23 mouse cellular contexts compared by ENCODE assay signal in the genomic region with DNA sequence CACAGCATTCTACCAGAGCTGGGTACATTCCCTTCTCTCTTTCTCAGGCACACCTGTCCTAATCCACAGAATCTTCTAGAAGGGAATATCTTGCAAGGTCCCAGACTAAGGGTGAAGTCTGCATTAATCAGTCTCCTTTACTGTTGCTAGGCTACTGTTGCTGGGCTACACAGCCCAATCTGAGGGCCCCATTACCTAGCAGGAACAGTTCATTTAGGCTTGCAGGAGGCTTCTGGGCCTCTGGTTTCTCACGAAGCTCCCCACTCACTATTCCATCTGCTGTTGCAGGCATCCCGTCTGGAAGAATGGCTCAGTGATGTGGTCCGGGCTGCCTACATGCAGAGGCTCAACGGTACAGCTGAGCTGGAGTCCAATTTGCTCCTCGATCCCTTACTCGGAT. TPM values are rescaled to one million over a fixed set of nuclear protein-coding genes. Genes with fewer than 3 reads are reported as not detected.
DNase-seq lines count a peak whose midpoint lies in the region; ATAC-seq and TF ChIP-seq lines count a peak whose summit lies in the region.
"Had no signal": no experiment of that assay in that cellular context is flagged by ENCODE, and none has a peak within 500 bp of the region (broad histone marks: within the 10 kb centered on the region; RNA-seq: fewer than 3 reads in every experiment).

No protein-coding gene starts in this region.

- H3K36me3 ChIP-seq in hindbrain, embryonic 11.5 days (ENCODE audit: control insufficient read depth, insufficient read depth, low read length): no peaks in the 10 kb centered on the region
- H3K36me3 ChIP-seq in midbrain, embryonic 15.5 days (replicated peaks): no peaks in the 10 kb centered on the region
- H3K36me3 ChIP-seq: embryonic facial prominence, embryonic 12.5 days; G1E had no signal

- ATAC-seq in hindbrain, embryonic 11.5 days (ENCODE audit: low FRiP score): no peak
- ATAC-seq in midbrain, embryonic 15.5 days (replicated peaks): peak; percentile 70; the same call in 1 of the 2 replicates

- no peak overlapping the region for H3K4me3 ChIP-seq in layer of hippocampus, adult 2 months
- H3K4me3 ChIP-seq in hindbrain, embryonic 11.5 days (ENCODE audit: low read depth, low read length): no peak overlapping the region
- H3K4me3 ChIP-seq in midbrain, embryonic 15.5 days: no peak overlapping the region
- H3K4me3 ChIP-seq: embryonic facial prominence, embryonic 12.5 days had no signal

- no peaks in the 10 kb centered on the region for H3K27me3 ChIP-seq in hindbrain, embryonic 11.5 days (ENCODE audit: control insufficient read depth, insufficient read depth, low read length)
- no peaks in the 10 kb centered on the region for H3K27me3 ChIP-seq in midbrain, embryonic 15.5 days (replicated peaks)
- H3K27me3 ChIP-seq: embryonic facial prominence, embryonic 12.5 days had no signal

- no peaks in the 10 kb centered on the region for H3K4me1 ChIP-seq in hindbrain, embryonic 11.5 days (replicated peaks; ENCODE audit: control insufficient read depth, insufficient read depth, low read length)
- peaks cover 6% of the 10 kb centered on the region for H3K4me1 ChIP-seq in midbrain, embryonic 15.5 days
- H3K4me1 ChIP-seq: embryonic facial prominence, embryonic 12.5 days; megakaryocyte, embryonic 14.5 days had no signal

- no peak overlapping the region for H3K4me2 ChIP-seq in hindbrain, embryonic 11.5 days (replicated peaks; ENCODE audit: low read depth, low read length)
- H3K4me2 ChIP-seq in midbrain, embryonic 15.5 days: no peak overlapping the region
- H3K4me2 ChIP-seq: embryonic facial prominence, embryonic 12.5 days; liver, embryonic 11.5 days had no signal

- no peaks in the 10 kb centered on the region for H3K9me3 ChIP-seq in hindbrain, embryonic 11.5 days (ENCODE audit: control insufficient read depth, low read length)
- H3K9me3 ChIP-seq in midbrain, embryonic 15.5 days: no peaks in the 10 kb centered on the region
- H3K9me3 ChIP-seq: embryonic facial prominence, embryonic 12.5 days; G1E had no signal

- 66% methylated on average over 6 of the region's 6 CpGs for WGBS in hindbrain, embryonic 11.5 days
- 47% methylated on average over 6 of the region's 6 CpGs for WGBS in midbrain, embryonic 15.5 days

- H3K27ac ChIP-seq in layer of hippocampus, adult 2 months: no peak overlapping the region
- no peak overlapping the region for H3K27ac ChIP-seq in hindbrain, embryonic 11.5 days (ENCODE audit: low read depth, low read length)
- H3K27ac ChIP-seq in midbrain, embryonic 15.5 days: no peak overlapping the region; the same call in 1 of the 2 replicates
- H3K27ac ChIP-seq: embryonic facial prominence, embryonic 12.5 days; kidney, postnatal 0 days had no signal

- TF ChIP-seq CTCF in layer of hippocampus, adult 2 months (conservative IDR thresholded peaks at IDR 0.05): no peak

- DNase-seq in layer of hippocampus, adult 2 months (ENCODE audit: low spot score in 2 of 2): peak; percentile 23 to 34
- DNase-seq in layer of hippocampus, postnatal 10 days (ENCODE audit: low spot score in 2 of 2): no peak
- peak; percentile 45 for DNase-seq in brain, embryonic 18.5 days (ENCODE audit: low read depth, low spot score)
- peak; percentile 24 for DNase-seq in hindbrain, embryonic 11.5 days (ENCODE audit: low spot score)
- DNase-seq in adrenal gland, postnatal 4 days (ENCODE audit: low spot score in 2 of 2): no peak
- no peak for DNase-seq in cerebellum, postnatal 14 days
- DNase-seq: adrenal gland, postnatal 10 days; cerebellum, postnatal 36 days; gastrocnemius, postnatal 10 days; heart, postnatal 10 days; right cerebral cortex, postnatal 4 days; thymus, adult 2 months had no signal

- H3K9ac ChIP-seq in hindbrain, embryonic 11.5 days (ENCODE audit: low read depth, low read length): no peak overlapping the region
- H3K9ac ChIP-seq in midbrain, embryonic 15.5 days: no peak overlapping the region
- H3K9ac ChIP-seq: embryonic facial prominence, embryonic 12.5 days had no signal

RNA-seq across cellular contexts. Expression of a gene that starts 6.9 kb away (rescaled TPM):
- not detected for total RNA-seq in layer of hippocampus, adult 2 months (2021)
- not detected for total RNA-seq in layer of hippocampus, postnatal 10 days (2021)
- polyA plus RNA-seq in hindbrain, embryonic 11.5 days (2014; fragmentation: Nextera tagmentation; extraction: Ambion mirVana): not detected in 2 replicates
- polyA plus RNA-seq in midbrain, embryonic 15.5 days (2015; fragmentation: Nextera tagmentation; extraction: Ambion mirVana): not detected in 2 replicates
- under 1 TPM in 1 of 2 experiments, not detected in 1; 0.20 TPM for total RNA-seq in adrenal gland, postnatal 4 days (2021)
- total RNA-seq: adrenal gland, postnatal 10 days; G1E; gastrocnemius, postnatal 10 days; heart, adult 8-10 months; heart, postnatal 10 days; layer of hippocampus, postnatal 14 days; left cerebral cortex, postnatal 25 days had no signal
- polyA plus RNA-seq: embryonic facial prominence, embryonic 12.5 days; G1E; intestine, embryonic 14.5 days; kidney, postnatal 0 days; liver, embryonic 11.5 days; lung, embryonic 16.5 days had no signal

RNA-seq across cellular contexts. Expression of a gene that starts 13.1 kb away (rescaled TPM):
- total RNA-seq in layer of hippocampus, adult 2 months (2021): not detected
- not detected for total RNA-seq in layer of hippocampus, postnatal 10 days (2021)
- polyA plus RNA-seq in hindbrain, embryonic 11.5 days (2014; fragmentation: Nextera tagmentation; extraction: Ambion mirVana): 0.08 and 0.09 TPM in 2 replicates
- polyA plus RNA-seq in midbrain, embryonic 15.5 days (2015; fragmentation: Nextera tagmentation; extraction: Ambion mirVana): not detected in 2 replicates
- not detected for total RNA-seq in adrenal gland, postnatal 4 days (2021)
- total RNA-seq: adrenal gland, postnatal 10 days; G1E; gastrocnemius, postnatal 10 days; heart, adult 8-10 months; heart, postnatal 10 days; layer of hippocampus, postnatal 14 days; left cerebral cortex, postnatal 25 days had no signal
- polyA plus RNA-seq: embryonic facial prominence, embryonic 12.5 days; G1E; intestine, embryonic 14.5 days; kidney, postnatal 0 days; liver, embryonic 11.5 days; lung, embryonic 16.5 days had no signal

RNA-seq across cellular contexts. Expression of a gene that starts 30.9 kb away (rescaled TPM):
- total RNA-seq in layer of hippocampus, adult 2 months (2021): not detected
- total RNA-seq in layer of hippocampus, postnatal 10 days (2021): not detected
- 0.08 TPM in 1 of 2 replicates, not detected in the other for polyA plus RNA-seq in hindbrain, embryonic 11.5 days (2014; fragmentation: Nextera tagmentation; extraction: Ambion mirVana)
- polyA plus RNA-seq in midbrain, embryonic 15.5 days (2015; fragmentation: Nextera tagmentation; extraction: Ambion mirVana): not detected in 2 replicates
- total RNA-seq in adrenal gland, postnatal 4 days (2021): 1 to 10 TPM; 3.0 TPM
- total RNA-seq: G1E; gastrocnemius, postnatal 10 days; heart, adult 8-10 months; heart, postnatal 10 days; layer of hippocampus, postnatal 14 days; left cerebral cortex, postnatal 25 days had no signal
- polyA plus RNA-seq: embryonic facial prominence, embryonic 12.5 days; G1E; intestine, embryonic 14.5 days; kidney, postnatal 0 days; liver, embryonic 11.5 days; lung, embryonic 16.5 days had no signal

RNA-seq across cellular contexts. Expression of a gene that starts 43.6 kb away (rescaled TPM):
- not detected for total RNA-seq in layer of hippocampus, adult 2 months (2021)
- not detected for total RNA-seq in layer of hippocampus, postnatal 10 days (2021)
- polyA plus RNA-seq in hindbrain, embryonic 11.5 days (2014; fragmentation: Nextera tagmentation; extraction: Ambion mirVana): not detected in 2 replicates
- not detected in 2 replicates for polyA plus RNA-seq in midbrain, embryonic 15.5 days (2015; fragmentation: Nextera tagmentation; extraction: Ambion mirVana)
- total RNA-seq in adrenal gland, postnatal 4 days (2021): not detected
- total RNA-seq: adrenal gland, postnatal 10 days; G1E; gastrocnemius, postnatal 10 days; heart, adult 8-10 months; heart, postnatal 10 days; layer of hippocampus, postnatal 14 days; left cerebral cortex, postnatal 25 days had no signal
- polyA plus RNA-seq: embryonic facial prominence, embryonic 12.5 days; G1E; intestine, embryonic 14.5 days; kidney, postnatal 0 days; liver, embryonic 11.5 days; lung, embryonic 16.5 days; thymus, adult 2 months had no signal

RNA-seq across cellular contexts. Expression of a gene that starts 56.3 kb away (rescaled TPM):
- total RNA-seq in layer of hippocampus, adult 2 months (2021): not detected
- not detected for total RNA-seq in layer of hippocampus, postnatal 10 days (2021)
- not detected in 2 replicates for polyA plus RNA-seq in hindbrain, embryonic 11.5 days (2014; fragmentation: Nextera tagmentation; extraction: Ambion mirVana)
- not detected in 2 replicates for polyA plus RNA-seq in midbrain, embryonic 15.5 days (2015; fragmentation: Nextera tagmentation; extraction: Ambion mirVana)
- under 1 TPM in 1 of 2 experiments, not detected in 1; 0.17 TPM for total RNA-seq in adrenal gland, postnatal 4 days (2021)
- total RNA-seq: G1E; gastrocnemius, postnatal 10 days; heart, adult 8-10 months; heart, postnatal 10 days; layer of hippocampus, postnatal 14 days; left cerebral cortex, postnatal 25 days had no signal
- polyA plus RNA-seq: embryonic facial prominence, embryonic 12.5 days; G1E; intestine, embryonic 14.5 days; kidney, postnatal 0 days; liver, embryonic 11.5 days; lung, embryonic 16.5 days had no signal

Comparison
In these comparisons a context has a peak if more than half of its experiments do, and no peak if none do; other contexts are left out.
1. DNase-seq: peak in layer of hippocampus, adult 2 months (2 of 2), brain, embryonic 18.5 days (single experiment) and hindbrain, embryonic 11.5 days (single experiment); none in layer of hippocampus, postnatal 10 days (0 of 2), adrenal gland, postnatal 4 days (0 of 2) and cerebellum, postnatal 14 days (0 of 2).